8 mouse cellular contexts compared by ENCODE assay signal in genomic region chr6:29347665-29348370, GRCm38 (mm10). TPM values are rescaled to one million over a fixed set of nuclear protein-coding genes. Genes with fewer than 3 reads are reported as not detected.
DNase-seq lines count a peak whose midpoint lies in the region; ATAC-seq and TF ChIP-seq lines count a peak whose summit lies in the region.

TSS of gene Calu (plus strand) at chr6:29348069.

- peak; percentile 96 for ATAC-seq in activated CD4-positive, CD25-positive, alpha-beta regulatory T cell, adult 4 months

- TF ChIP-seq POLR2A in cortical plate, adult 2 months (IDR thresholded peaks at IDR 0.05; ENCODE audit: extremely low read depth, insufficient read depth, low read length) = peak; percentile 91

- peaks cover 4% of the 10 kb centered on the region for H3K27me3 ChIP-seq in megakaryocyte, embryonic 14.5 days (replicated peaks)

- DNase-seq in gastrocnemius, adult 8-10 months (ENCODE audit: low spot score in 2 of 2) = peak; percentile 98 to 99
- DNase-seq in hindlimb bud, embryonic 11.5 days (ENCODE audit: extremely low spot score, low read depth, low spot score) = peak; percentile 93
- DNase-seq in left cerebral cortex, adult 8-10 months (ENCODE audit: low spot score in 2 of 2) = peak; percentile 98
- peak; percentile 100 for DNase-seq in right cerebral cortex, postnatal 10 days (ENCODE audit: low spot score in 2 of 2)
- peak; percentile 100 for DNase-seq in urinary bladder, postnatal 25 days (ENCODE audit: low spot score)

- peaks cover under 1% of the 10 kb centered on the region; the same call in 1 of the 2 replicates for H3K4me1 ChIP-seq in cortical plate, adult 2 months (ENCODE audit: control insufficient read depth, insufficient read depth, low read length)
- peaks cover 32% of the 10 kb centered on the region for H3K4me1 ChIP-seq in megakaryocyte, embryonic 14.5 days

- peaks cover 2% of the 10 kb centered on the region for H3K36me3 ChIP-seq in megakaryocyte, embryonic 14.5 days (replicated peaks; ENCODE audit: low read length)

- H3K4me3 ChIP-seq in cortical plate, adult 2 months (ENCODE audit: insufficient read depth, low read length) = peak within 1 kb of the TSS; percentile 93
- H3K4me3 ChIP-seq in megakaryocyte, embryonic 14.5 days (replicated peaks) = peak within 1 kb of the TSS; percentile 98

- no peak for TF ChIP-seq CTCF in cortical plate, adult 2 months (IDR thresholded peaks at IDR 0.05; ENCODE audit: extremely low read depth, insufficient read depth, low read length)

- no peaks in the 10 kb centered on the region for H3K9me3 ChIP-seq in megakaryocyte, embryonic 14.5 days

- H3K27ac ChIP-seq in cortical plate, adult 2 months (ENCODE audit: insufficient read depth, low read length) = peak within 1 kb of the TSS; percentile 59

RNA-seq across cellular contexts. Expression of gene Calu, which starts in this region (rescaled TPM):
- 10 to 100 TPM; 55.9 to 61.0 TPM for polyA plus RNA-seq in activated CD4-positive, CD25-positive, alpha-beta regulatory T cell, adult 4 months (2017; shearing (Covaris generic))
- 61.8 and 67.4 TPM in 2 replicates for polyA plus RNA-seq in cortical plate, adult 2 months (2012; rRNA removed)
- total RNA-seq in gastrocnemius, adult 8-10 months (2022) = 10 to 100 TPM; 66.3 to 77.3 (median 75.0) TPM
- 10 to 100 TPM; 63.5 to 67.6 (median 64.3) TPM for total RNA-seq in left cerebral cortex, adult 8-10 months (2022)
- polyA plus RNA-seq in megakaryocyte, embryonic 14.5 days (2012; ENCODE audit: insufficient read depth, low replicate concordance) = 6.4 and 8.2 TPM in 2 replicates

Comparison
In these comparisons a context has a peak if more than half of its experiments do, and no peak if none do; other contexts are left out.
1. Peak in every context shown above with its lines: DNase-seq, ATAC-seq, H3K4me3 ChIP-seq and H3K27ac ChIP-seq.